Mouse (Mus musculus): ENCODE results near the gene Pax8. TPM values are rescaled to one million over a fixed set of nuclear protein-coding genes. Genes with fewer than 3 reads are reported as not detected.

Pax8 gene
- polyA plus RNA-seq (2014; fragmentation: Nextera tagmentation; extraction: Ambion mirVana) = 0.22 and 0.44 TPM in 2 replicates

DNA sequence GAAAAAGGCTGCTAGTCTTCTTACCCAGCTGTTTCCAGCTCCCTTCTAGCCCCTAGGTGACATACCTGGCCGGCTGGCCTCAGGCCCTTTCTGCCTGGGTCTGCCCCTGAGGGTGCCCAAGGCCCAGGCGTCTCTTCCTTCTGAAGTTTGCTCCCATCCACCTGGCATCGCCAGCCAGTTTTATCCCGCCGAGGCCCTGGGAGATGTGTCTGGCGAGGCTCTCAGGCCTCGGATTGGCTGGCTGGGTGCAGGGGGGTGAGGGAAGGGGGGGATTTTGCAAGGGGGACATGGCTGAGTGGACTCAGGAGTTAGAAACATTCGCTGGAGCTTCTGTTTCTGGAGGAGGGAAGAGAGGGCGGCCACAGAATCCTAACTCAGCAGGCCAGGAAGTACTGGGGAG is at the start of gene Pax8:
Gene Pax8 (minus strand): TSS at position 180 of the 400 bp plus-strand sequence.
- H3K27ac ChIP-seq (ENCODE audit: low read depth) = no peak within 1 kb of the TSS
- H3K9me3 ChIP-seq (ENCODE audit: control insufficient read depth, low read length) = no peaks in the 10 kb centered on the region
- no peak within 1 kb of the TSS for H3K9ac ChIP-seq (ENCODE audit: low read length)
- WGBS = 35% methylated on average over 9 of the region's 9 CpGs
- peak within 1 kb of the TSS; percentile 35; the same call in 1 of the 2 replicates for H3K4me3 ChIP-seq (ENCODE audit: low read depth, low read length)
- H3K4me2 ChIP-seq (ENCODE audit: low read length) = peak within 1 kb of the TSS; percentile 49; the same call in 1 of the 2 replicates
- ATAC-seq (replicated peaks; ENCODE audit: low FRiP score, low TSS enrichment, low read depth) = no peak
- DNase-seq (ENCODE audit: low spot score) = no peak
- H3K27me3 ChIP-seq (replicated peaks; ENCODE audit: control insufficient read depth, insufficient read depth, low read length) = peaks cover 68% of the 10 kb centered on the region
- no peaks in the 10 kb centered on the region; the same call in 1 of the 2 replicates for H3K4me1 ChIP-seq (replicated peaks; ENCODE audit: control insufficient read depth, insufficient read depth, low read length)
- H3K36me3 ChIP-seq (ENCODE audit: control insufficient read depth, insufficient read depth, low read length) = no peaks in the 10 kb centered on the region

DNA sequence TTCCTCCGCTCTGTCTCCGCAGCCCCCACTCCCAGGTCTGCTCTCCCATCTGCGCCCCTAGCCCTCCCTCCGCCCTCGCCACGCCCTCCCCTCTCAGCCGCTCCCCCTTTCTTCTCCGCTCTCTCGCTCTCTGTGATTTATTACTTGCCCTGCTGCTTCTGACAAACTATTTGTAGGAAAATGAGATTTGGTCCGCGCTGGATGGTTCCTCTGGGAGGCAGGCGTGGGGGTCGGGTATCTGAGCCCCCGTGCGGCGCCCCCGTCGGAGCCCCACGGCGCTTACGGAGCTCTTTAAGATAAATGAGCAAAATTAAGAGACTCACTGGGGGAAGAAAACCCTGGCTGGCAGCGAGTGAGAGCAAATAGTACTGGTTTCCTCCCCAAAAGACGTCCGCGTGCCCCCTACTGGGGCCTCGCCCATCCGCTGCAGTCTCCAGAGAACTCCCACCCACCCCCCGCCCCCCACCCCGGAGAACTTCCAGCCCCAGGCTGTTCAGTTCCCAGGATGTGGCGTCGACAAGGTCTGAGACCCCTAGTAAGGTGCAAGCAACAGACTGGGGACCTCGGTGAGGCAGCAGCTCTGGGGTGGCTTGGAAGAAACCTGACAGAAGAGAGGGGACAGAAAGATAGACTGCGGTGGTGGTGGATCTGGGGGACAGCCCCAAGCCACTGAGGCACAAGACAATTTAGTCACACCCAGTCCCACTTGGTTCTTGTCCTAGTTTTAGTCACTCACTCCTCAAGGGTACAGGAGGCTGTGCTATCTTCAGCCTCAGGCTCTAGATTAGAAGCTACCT is 46.2 kb upstream of the Pax8 start:
- Histone ChIP-seq H3K27me3 (replicated peaks; ENCODE audit: control insufficient read depth, insufficient read depth, low read length) (no peaks in the 10 kb centered on the region), H3K9ac (ENCODE audit: low read length) (peak overlapping the region; percentile 49), H3K4me2 (ENCODE audit: low read length) (peak overlapping the region; percentile 67), H3K4me1 (replicated peaks; ENCODE audit: control insufficient read depth, insufficient read depth, low read length) (peaks cover 16% of the 10 kb centered on the region), H3K4me3 (ENCODE audit: low read depth, low read length) (peak overlapping the region; percentile 39), H3K9me3 (ENCODE audit: control insufficient read depth, low read length) (no peaks in the 10 kb centered on the region), H3K36me3 (ENCODE audit: control insufficient read depth, insufficient read depth, low read length) (no peaks in the 10 kb centered on the region), H3K27ac (ENCODE audit: low read depth) (peak overlapping the region; percentile 90)
- DNase-seq (ENCODE audit: low spot score) (peak; percentile 88), ATAC-seq (replicated peaks; ENCODE audit: low FRiP score, low TSS enrichment, low read depth) (peak; percentile 90)
- WGBS = 1% methylated on average over 33 of the region's 33 CpGs

DNA sequence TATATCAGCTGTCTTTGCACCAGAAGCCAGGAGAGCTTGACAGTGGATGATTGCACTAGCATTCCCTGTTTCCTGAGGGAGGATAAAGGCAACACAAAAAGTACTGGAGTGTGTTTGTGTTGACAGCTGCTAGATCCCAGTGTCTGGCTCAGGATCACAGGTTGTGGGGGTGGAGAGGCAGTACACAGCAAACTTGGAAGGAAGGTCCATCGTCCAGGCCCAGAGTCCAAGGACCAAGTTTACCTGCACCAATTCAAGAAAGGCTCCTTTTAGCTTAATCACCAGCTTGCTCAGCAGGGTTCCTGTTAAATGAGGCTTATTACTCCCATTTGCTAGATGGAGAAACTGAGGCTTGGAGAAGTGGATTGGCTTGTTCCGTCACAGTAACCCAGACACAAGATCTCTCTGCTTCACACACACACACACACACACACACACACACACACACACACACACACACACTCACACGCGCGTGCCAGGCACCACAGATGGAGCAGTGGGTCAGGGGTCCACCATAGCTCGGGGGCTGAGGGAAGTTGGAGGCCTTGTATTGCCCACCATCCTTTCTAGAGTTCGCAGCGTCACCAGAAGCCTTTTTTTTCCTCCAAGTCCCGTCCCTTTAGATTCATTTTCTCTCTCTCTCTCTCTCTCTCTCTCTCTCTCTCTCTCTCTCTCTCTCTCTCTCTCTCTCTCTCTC is 45.3 kb upstream of the Pax8 start:
- Histone ChIP-seq H3K36me3 (ENCODE audit: control insufficient read depth, insufficient read depth, low read length) (no peaks in the 10 kb centered on the region), H3K9me3 (ENCODE audit: control insufficient read depth, low read length) (no peaks in the 10 kb centered on the region), H3K27ac (ENCODE audit: low read depth) (peak overlapping the region; percentile 90; the same call in 1 of the 2 replicates), H3K4me2 (ENCODE audit: low read length) (peak overlapping the region; percentile 67), H3K4me3 (ENCODE audit: low read depth, low read length) (0 out of 2 replicates have a peak overlapping the region, but pooled peaks have one; percentile 6), H3K9ac (ENCODE audit: low read length) (peak overlapping the region; percentile 49), H3K27me3 (replicated peaks; ENCODE audit: control insufficient read depth, insufficient read depth, low read length) (no peaks in the 10 kb centered on the region), H3K4me1 (replicated peaks; ENCODE audit: control insufficient read depth, insufficient read depth, low read length) (peaks cover 16% of the 10 kb centered on the region)
- ATAC-seq (replicated peaks; ENCODE audit: low FRiP score, low TSS enrichment, low read depth) (no peak), DNase-seq (ENCODE audit: low spot score) (peak; percentile 55)
- WGBS = 18% methylated on average over 9 of the region's 9 CpGs

DNA sequence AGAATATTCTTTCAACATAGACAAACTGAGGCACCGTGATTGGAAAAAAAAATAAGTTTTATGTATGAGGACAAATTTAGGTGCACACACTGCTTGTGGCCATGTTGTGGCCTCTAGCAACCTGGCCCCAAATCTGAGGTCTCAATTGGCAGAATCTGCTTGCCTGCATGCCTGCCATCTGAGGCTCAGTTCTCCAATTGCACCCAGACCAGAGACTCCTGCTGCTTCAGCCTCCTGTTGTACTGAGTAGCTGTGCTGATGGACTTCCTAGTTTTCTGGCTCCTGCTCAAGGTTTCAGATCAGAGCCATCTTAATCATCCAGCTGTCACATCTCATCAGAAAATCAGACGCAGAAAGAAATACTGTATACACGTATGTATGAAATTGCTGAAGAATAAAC is 41.5 kb upstream of the Pax8 start:
- Histone ChIP-seq H3K27ac (ENCODE audit: low read depth) (no peak overlapping the region), H3K36me3 (ENCODE audit: control insufficient read depth, insufficient read depth, low read length) (no peaks in the 10 kb centered on the region), H3K27me3 (replicated peaks; ENCODE audit: control insufficient read depth, insufficient read depth, low read length) (no peaks in the 10 kb centered on the region), H3K4me1 (replicated peaks; ENCODE audit: control insufficient read depth, insufficient read depth, low read length) (peaks cover 12% of the 10 kb centered on the region), H3K9me3 (ENCODE audit: control insufficient read depth, low read length) (no peaks in the 10 kb centered on the region), H3K4me3 (ENCODE audit: low read depth, low read length) (no peak overlapping the region), H3K4me2 (ENCODE audit: low read length) (no peak overlapping the region), H3K9ac (ENCODE audit: low read length) (no peak overlapping the region)
- ATAC-seq (replicated peaks; ENCODE audit: low FRiP score, low TSS enrichment, low read depth) (no peak), DNase-seq (ENCODE audit: low spot score) (no peak)
- 74% methylated on average over 3 of the region's 3 CpGs for WGBS

DNA sequence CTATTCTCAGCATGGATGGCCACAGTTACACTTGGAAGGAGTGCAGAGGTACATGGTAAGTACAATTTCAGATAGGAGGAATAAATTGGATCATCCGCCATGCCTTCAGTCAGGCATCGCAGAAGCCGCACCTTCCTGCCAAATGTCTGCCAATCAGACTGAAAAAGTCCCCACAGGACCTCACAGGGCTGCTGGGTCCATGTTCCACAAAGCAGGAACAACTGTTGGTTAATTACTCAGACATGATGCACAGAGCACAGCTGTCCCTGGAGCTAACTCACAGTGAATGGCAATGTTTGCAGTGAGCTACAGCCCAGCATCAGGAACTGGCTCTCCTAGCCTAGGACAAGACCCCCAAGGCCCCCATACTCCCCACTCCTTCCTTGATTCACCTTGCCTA is 32.0 kb upstream of the Pax8 start:
- no peak for ATAC-seq (replicated peaks; ENCODE audit: low FRiP score, low TSS enrichment, low read depth)
- no peaks in the 10 kb centered on the region for H3K36me3 ChIP-seq (ENCODE audit: control insufficient read depth, insufficient read depth, low read length)
- WGBS = 93% methylated on average over 3 of the region's 3 CpGs

DNA sequence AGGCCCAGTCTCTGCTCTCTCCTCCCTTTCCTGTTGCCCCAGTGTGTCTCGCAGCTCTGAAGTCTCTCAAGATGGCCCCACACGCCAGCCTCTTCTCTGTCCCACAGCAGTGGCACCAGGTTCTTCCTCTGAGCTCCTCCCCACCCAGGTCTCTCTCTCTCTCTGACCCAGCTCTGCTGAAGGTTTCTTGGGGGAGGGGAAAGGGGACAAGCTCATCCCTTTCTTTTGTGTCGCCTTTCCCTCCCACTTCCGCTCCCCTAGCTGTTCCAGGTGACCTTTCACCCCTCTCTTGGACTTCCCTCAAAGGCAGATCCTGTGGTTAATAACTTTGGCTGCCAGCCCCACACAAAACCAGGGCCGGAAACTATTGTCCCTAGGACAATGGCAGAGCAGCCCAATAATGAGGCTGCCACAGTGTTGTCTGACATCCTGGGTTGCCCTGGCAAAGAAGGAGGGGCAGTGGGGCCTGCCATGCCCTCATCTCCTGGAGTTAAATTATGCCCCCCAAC is 27.6 kb upstream of the Pax8 start:
- Histone ChIP-seq H3K9ac (ENCODE audit: low read length) (no peak overlapping the region), H3K27me3 (replicated peaks; ENCODE audit: control insufficient read depth, insufficient read depth, low read length) (no peaks in the 10 kb centered on the region), H3K4me3 (ENCODE audit: low read depth, low read length) (no peak overlapping the region), H3K4me1 (replicated peaks; ENCODE audit: control insufficient read depth, insufficient read depth, low read length) (0 out of 2 replicates have a peak, but pooled peaks cover 5% of the 10 kb centered on the region), H3K9me3 (ENCODE audit: control insufficient read depth, low read length) (no peaks in the 10 kb centered on the region), H3K27ac (ENCODE audit: low read depth) (no peak overlapping the region), H3K4me2 (ENCODE audit: low read length) (no peak overlapping the region), H3K36me3 (ENCODE audit: control insufficient read depth, insufficient read depth, low read length) (no peaks in the 10 kb centered on the region)
- DNase-seq (ENCODE audit: low spot score) (no peak), ATAC-seq (replicated peaks; ENCODE audit: low FRiP score, low TSS enrichment, low read depth) (no peak)
- WGBS = 55% methylated on average over 5 of the region's 5 CpGs

More for the DNA sequence above, 32.0 kb upstream of the Pax8 start:
- no peak overlapping the region for H3K9ac ChIP-seq (ENCODE audit: low read length)
- no peak overlapping the region for H3K27ac ChIP-seq (ENCODE audit: low read depth)
- no peaks in the 10 kb centered on the region for H3K4me1 ChIP-seq (replicated peaks; ENCODE audit: control insufficient read depth, insufficient read depth, low read length)
- no peak overlapping the region for H3K4me2 ChIP-seq (ENCODE audit: low read length)
- no peaks in the 10 kb centered on the region for H3K27me3 ChIP-seq (replicated peaks; ENCODE audit: control insufficient read depth, insufficient read depth, low read length)
- H3K4me3 ChIP-seq (ENCODE audit: low read depth, low read length) = no peak overlapping the region
- no peak for DNase-seq (ENCODE audit: low spot score)
- no peaks in the 10 kb centered on the region for H3K9me3 ChIP-seq (ENCODE audit: control insufficient read depth, low read length)

DNA sequence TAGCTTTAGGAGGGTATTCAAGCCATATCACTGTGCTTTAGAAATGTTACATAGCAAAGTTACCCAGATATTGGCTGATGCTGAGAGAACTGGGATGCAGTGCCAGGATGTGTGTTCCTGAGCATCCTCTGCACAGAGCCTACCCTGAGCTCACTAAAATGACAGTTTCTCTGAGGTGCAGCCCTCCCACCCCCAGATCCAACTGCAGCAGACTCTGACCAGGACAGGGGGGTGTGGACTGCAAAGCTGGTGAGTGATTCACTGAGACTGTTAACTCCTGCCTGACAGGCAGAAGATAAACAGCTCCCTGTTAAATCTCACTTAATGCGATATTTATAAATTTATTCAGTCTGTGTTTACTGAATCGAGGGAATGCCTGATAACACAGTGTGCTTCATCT is 25.5 kb upstream of the Pax8 start:
- Histone ChIP-seq H3K4me2 (ENCODE audit: low read length) (no peak overlapping the region), H3K36me3 (ENCODE audit: control insufficient read depth, insufficient read depth, low read length) (no peaks in the 10 kb centered on the region), H3K4me3 (ENCODE audit: low read depth, low read length) (no peak overlapping the region), H3K4me1 (replicated peaks; ENCODE audit: control insufficient read depth, insufficient read depth, low read length) (0 out of 2 replicates have a peak, but pooled peaks cover 5% of the 10 kb centered on the region), H3K27ac (ENCODE audit: low read depth) (no peak overlapping the region), H3K27me3 (replicated peaks; ENCODE audit: control insufficient read depth, insufficient read depth, low read length) (no peaks in the 10 kb centered on the region), H3K9me3 (ENCODE audit: control insufficient read depth, low read length) (no peaks in the 10 kb centered on the region), H3K9ac (ENCODE audit: low read length) (no peak overlapping the region)
- ATAC-seq (replicated peaks; ENCODE audit: low FRiP score, low TSS enrichment, low read depth) = no peak
- no peak for DNase-seq (ENCODE audit: low spot score)
- WGBS = 30% methylated on average over 2 of the region's 2 CpGs

DNA sequence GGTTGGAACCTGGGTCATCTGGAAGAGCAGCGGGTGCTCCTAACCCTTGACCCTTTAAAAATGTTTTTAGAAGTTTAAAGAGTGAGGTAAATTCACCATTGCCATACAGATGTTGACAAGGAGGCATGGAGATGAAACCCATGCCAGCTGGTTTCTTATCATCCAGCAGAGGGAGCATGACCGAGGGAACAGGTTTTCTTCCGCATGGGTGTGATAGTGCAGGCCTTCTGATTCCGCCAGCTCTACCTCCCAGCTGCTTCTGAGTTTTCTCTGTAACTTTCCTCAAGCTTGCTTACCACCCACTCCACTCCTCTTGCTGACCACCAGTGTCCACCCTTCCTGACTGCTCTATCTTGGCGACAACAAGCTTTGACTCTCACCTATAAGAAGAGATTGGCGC is 15.2 kb upstream of the Pax8 start:
- Histone ChIP-seq H3K9ac (ENCODE audit: low read length) (no peak overlapping the region), H3K36me3 (ENCODE audit: control insufficient read depth, insufficient read depth, low read length) (no peaks in the 10 kb centered on the region), H3K27me3 (replicated peaks; ENCODE audit: control insufficient read depth, insufficient read depth, low read length) (no peaks in the 10 kb centered on the region), H3K9me3 (ENCODE audit: control insufficient read depth, low read length) (no peaks in the 10 kb centered on the region), H3K27ac (ENCODE audit: low read depth) (no peak overlapping the region), H3K4me2 (ENCODE audit: low read length) (no peak overlapping the region), H3K4me1 (replicated peaks; ENCODE audit: control insufficient read depth, insufficient read depth, low read length) (no peaks in the 10 kb centered on the region), H3K4me3 (ENCODE audit: low read depth, low read length) (no peak overlapping the region)
- 35% methylated on average over 6 of the region's 6 CpGs for WGBS
- DNase-seq (ENCODE audit: low spot score) (peak; percentile 54), ATAC-seq (replicated peaks; ENCODE audit: low FRiP score, low TSS enrichment, low read depth) (peak; percentile 66)

Measured in intestine, embryonic 14.5 days (tissue).